21 mouse cellular contexts compared by ENCODE assay signal in the genomic region with DNA sequence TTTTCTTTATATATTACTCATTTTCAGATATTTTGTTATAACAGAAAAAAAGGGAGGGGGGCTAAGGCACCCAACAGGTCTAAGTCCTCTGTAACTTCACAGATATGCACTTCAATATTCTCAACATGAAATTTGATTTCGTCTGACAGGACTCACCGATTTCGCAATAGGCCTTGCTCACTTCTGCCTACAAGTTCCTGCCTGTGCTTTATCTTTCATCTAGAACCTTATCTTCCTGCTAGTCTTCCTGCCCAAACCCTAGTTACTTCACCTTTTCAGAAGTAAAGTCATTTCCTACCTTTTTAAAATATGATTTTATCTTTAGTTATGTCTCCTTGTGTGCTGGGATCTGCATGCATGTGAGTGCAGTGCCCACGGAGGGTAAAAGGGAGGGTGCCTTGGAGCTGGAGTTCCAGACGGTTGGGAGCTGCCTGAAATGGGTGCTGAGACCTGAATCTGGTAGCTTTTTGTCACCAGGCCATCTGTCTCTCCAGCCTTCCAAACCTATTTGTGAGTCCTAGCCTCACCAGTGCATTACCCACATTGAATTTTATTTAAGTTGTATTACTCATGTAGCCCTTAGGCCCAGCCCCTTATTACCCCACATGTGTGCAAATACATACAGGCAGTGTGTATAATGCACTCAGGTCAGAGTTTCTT. TPM values are rescaled to one million over a fixed set of nuclear protein-coding genes. Genes with fewer than 3 reads are reported as not detected.
DNase-seq lines count a peak whose midpoint lies in the region; ATAC-seq and TF ChIP-seq lines count a peak whose summit lies in the region.
"Had no signal": no experiment of that assay in that cellular context is flagged by ENCODE, and none has a peak within 500 bp of the region (broad histone marks: within the 10 kb centered on the region; RNA-seq: fewer than 3 reads in every experiment).

No protein-coding gene starts in this region.

- peak; percentile 61 for DNase-seq in heart, adult 11 months
- DNase-seq in urinary bladder, postnatal 36 days (ENCODE audit: low spot score in 2 of 2), result peak; percentile 51 to 55
- no peak for DNase-seq in urinary bladder, postnatal 4 days (ENCODE audit: low spot score in 2 of 2)
- DNase-seq in liver, postnatal 0 days, result no peak
- DNase-seq in cerebellum, postnatal 10 days, result no peak
- DNase-seq in spleen, adult 18-20 months, result no peak
- DNase-seq: adrenal gland, postnatal 25 days; cerebellum, adult 11 months; gastrocnemius, postnatal 25 days; kidney, adult 9 months; kidney, postnatal 25 days had no signal

- H3K27ac ChIP-seq in heart, embryonic 11.5 days (ENCODE audit: low read depth, low read length), result no peak overlapping the region
- peak overlapping the region; percentile 78 for H3K27ac ChIP-seq in liver, postnatal 0 days (ENCODE audit: low read depth)
- no peak overlapping the region for H3K27ac ChIP-seq in hindbrain, embryonic 13.5 days
- H3K27ac ChIP-seq: hindbrain, embryonic 12.5 days; limb, embryonic 12.5 days; lung, embryonic 15.5 days; macrophage; midbrain, embryonic 12.5 days had no signal

- TF ChIP-seq CTCF in liver, postnatal 0 days (IDR thresholded peaks at IDR 0.05; ENCODE audit: low read depth), result no peak

- H3K36me3 ChIP-seq in heart, embryonic 11.5 days (ENCODE audit: control insufficient read depth, insufficient read depth, low read length), result no peaks in the 10 kb centered on the region
- H3K36me3 ChIP-seq in liver, postnatal 0 days (replicated peaks; ENCODE audit: insufficient read depth, low read length), result no peaks in the 10 kb centered on the region
- no peaks in the 10 kb centered on the region for H3K36me3 ChIP-seq in hindbrain, embryonic 13.5 days
- H3K36me3 ChIP-seq: hindbrain, embryonic 12.5 days; limb, embryonic 12.5 days; lung, embryonic 15.5 days; midbrain, embryonic 12.5 days had no signal

- no peak overlapping the region for H3K4me3 ChIP-seq in heart, embryonic 11.5 days (ENCODE audit: low read depth, low read length)
- H3K4me3 ChIP-seq in liver, postnatal 0 days (ENCODE audit: low read depth, low read length), result no peak overlapping the region
- H3K4me3 ChIP-seq in hindbrain, embryonic 13.5 days, result no peak overlapping the region
- H3K4me3 ChIP-seq: hindbrain, embryonic 12.5 days; limb, embryonic 12.5 days; lung, embryonic 15.5 days; midbrain, embryonic 12.5 days had no signal

- no peak overlapping the region for H3K9ac ChIP-seq in heart, embryonic 11.5 days (ENCODE audit: low read depth, low read length)
- H3K9ac ChIP-seq in liver, postnatal 0 days (replicated peaks), result no peak overlapping the region
- H3K9ac ChIP-seq in hindbrain, embryonic 13.5 days, result no peak overlapping the region
- H3K9ac ChIP-seq: hindbrain, embryonic 12.5 days; limb, embryonic 12.5 days; lung, embryonic 15.5 days; midbrain, embryonic 12.5 days had no signal

- no peak for ATAC-seq in heart, embryonic 11.5 days (replicated peaks; ENCODE audit: insufficient number of reproducible peaks, low FRiP score, low TSS enrichment)
- peak; percentile 10; the same call in 1 of the 2 replicates for ATAC-seq in liver, postnatal 0 days
- ATAC-seq in hindbrain, embryonic 13.5 days (ENCODE audit: low FRiP score), result no peak
- ATAC-seq: forebrain, embryonic 14.5 days; inflammation-experienced regulatory T-cells, adult 6 months had no signal

- no peak for TF ChIP-seq EP300 in liver, postnatal 0 days (IDR thresholded peaks at IDR 0.05; ENCODE audit: low read depth)

- H3K27me3 ChIP-seq in heart, embryonic 11.5 days (ENCODE audit: control insufficient read depth, insufficient read depth, low read length), result no peaks in the 10 kb centered on the region
- H3K27me3 ChIP-seq in liver, postnatal 0 days (ENCODE audit: insufficient read depth, low read length), result no peaks in the 10 kb centered on the region
- H3K27me3 ChIP-seq in hindbrain, embryonic 13.5 days, result no peaks in the 10 kb centered on the region
- H3K27me3 ChIP-seq: CH12.LX; hindbrain, embryonic 12.5 days; limb, embryonic 12.5 days; lung, embryonic 15.5 days; midbrain, embryonic 12.5 days had no signal

- no peaks in the 10 kb centered on the region for H3K9me3 ChIP-seq in heart, embryonic 11.5 days (replicated peaks; ENCODE audit: control insufficient read depth, low read length)
- H3K9me3 ChIP-seq in liver, postnatal 0 days (ENCODE audit: low read length), result no peaks in the 10 kb centered on the region
- no peaks in the 10 kb centered on the region for H3K9me3 ChIP-seq in hindbrain, embryonic 13.5 days
- H3K9me3 ChIP-seq: hindbrain, embryonic 12.5 days; limb, embryonic 12.5 days; lung, embryonic 15.5 days; midbrain, embryonic 12.5 days had no signal

- H3K4me1 ChIP-seq in heart, embryonic 11.5 days (ENCODE audit: control insufficient read depth, insufficient read depth, low read length), result no peaks in the 10 kb centered on the region
- peaks cover 24% of the 10 kb centered on the region for H3K4me1 ChIP-seq in liver, postnatal 0 days (ENCODE audit: insufficient read depth)
- H3K4me1 ChIP-seq in hindbrain, embryonic 13.5 days (replicated peaks), result no peaks in the 10 kb centered on the region
- H3K4me1 ChIP-seq: hindbrain, embryonic 12.5 days; limb, embryonic 12.5 days; lung, embryonic 15.5 days; midbrain, embryonic 12.5 days had no signal

- no peak overlapping the region for H3K4me2 ChIP-seq in heart, embryonic 11.5 days
- no peak overlapping the region for H3K4me2 ChIP-seq in liver, postnatal 0 days (ENCODE audit: low read depth, low read length)
- no peak overlapping the region for H3K4me2 ChIP-seq in hindbrain, embryonic 13.5 days
- H3K4me2 ChIP-seq: hindbrain, embryonic 12.5 days; limb, embryonic 12.5 days; lung, embryonic 15.5 days; midbrain, embryonic 12.5 days had no signal

- 73% methylated on average over 5 of the region's 5 CpGs for WGBS in heart, embryonic 11.5 days (ENCODE audit: insufficient replicate concordance)
- WGBS in liver, postnatal 0 days (ENCODE audit: insufficient replicate concordance), result 34% methylated on average over 5 of the region's 5 CpGs
- 83% methylated on average over 5 of the region's 5 CpGs for WGBS in hindbrain, embryonic 13.5 days

RNA-seq across cellular contexts. Expression of a gene that starts 6.0 kb away (rescaled TPM):
- polyA plus RNA-seq in heart, embryonic 11.5 days (2014; fragmentation: Nextera tagmentation; extraction: Ambion mirVana), result 0.10 and 0.36 TPM in 2 replicates
- polyA plus RNA-seq in liver, postnatal 0 days (2015; fragmentation: Nextera tagmentation; extraction: Ambion mirVana), result 70.9 and 75.4 TPM in 2 replicates
- 0.17 and 0.51 TPM in 2 replicates for polyA plus RNA-seq in hindbrain, embryonic 13.5 days (2015; fragmentation: Nextera tagmentation; extraction: Ambion mirVana)
- polyA plus RNA-seq: hindbrain, embryonic 12.5 days; inflammation-experienced regulatory T-cells, adult 6 months had no signal

RNA-seq across cellular contexts. Expression of a gene that starts 41.1 kb away (rescaled TPM):
- 48.8 and 53.2 TPM in 2 replicates for polyA plus RNA-seq in heart, embryonic 11.5 days (2014; fragmentation: Nextera tagmentation; extraction: Ambion mirVana)
- polyA plus RNA-seq in liver, postnatal 0 days (2015; fragmentation: Nextera tagmentation; extraction: Ambion mirVana), result 0.51 and 0.63 TPM in 2 replicates
- 33.3 and 40.4 TPM in 2 replicates for polyA plus RNA-seq in hindbrain, embryonic 13.5 days (2015; fragmentation: Nextera tagmentation; extraction: Ambion mirVana)

Comparison
In these comparisons a context has a peak if more than half of its experiments do, and no peak if none do; other contexts are left out.
1. DNase-seq: peak in heart, adult 11 months (single experiment) and urinary bladder, postnatal 36 days (2 of 2); none in urinary bladder, postnatal 4 days (0 of 2), liver, postnatal 0 days (single experiment), cerebellum, postnatal 10 days (0 of 2) and spleen, adult 18-20 months (0 of 2).
2. RNA of a gene that starts 6.0 kb away (polyA plus RNA-seq): 70.9 to 75.4 TPM in liver, postnatal 0 days; 0.17 to 0.51 TPM in hindbrain, embryonic 13.5 days and 0.10 to 0.36 TPM in heart, embryonic 11.5 days; every median in the first group is over 10 times any median in the second.
3. RNA of a gene that starts 41.1 kb away (polyA plus RNA-seq): 48.8 to 53.2 TPM in heart, embryonic 11.5 days and 33.3 to 40.4 TPM in hindbrain, embryonic 13.5 days; 0.51 to 0.63 TPM in liver, postnatal 0 days; every median in the first group is over 10 times any median in the second.